Comparison of ENCODE assay signal across 14 mouse cellular contexts in the genomic region with DNA sequence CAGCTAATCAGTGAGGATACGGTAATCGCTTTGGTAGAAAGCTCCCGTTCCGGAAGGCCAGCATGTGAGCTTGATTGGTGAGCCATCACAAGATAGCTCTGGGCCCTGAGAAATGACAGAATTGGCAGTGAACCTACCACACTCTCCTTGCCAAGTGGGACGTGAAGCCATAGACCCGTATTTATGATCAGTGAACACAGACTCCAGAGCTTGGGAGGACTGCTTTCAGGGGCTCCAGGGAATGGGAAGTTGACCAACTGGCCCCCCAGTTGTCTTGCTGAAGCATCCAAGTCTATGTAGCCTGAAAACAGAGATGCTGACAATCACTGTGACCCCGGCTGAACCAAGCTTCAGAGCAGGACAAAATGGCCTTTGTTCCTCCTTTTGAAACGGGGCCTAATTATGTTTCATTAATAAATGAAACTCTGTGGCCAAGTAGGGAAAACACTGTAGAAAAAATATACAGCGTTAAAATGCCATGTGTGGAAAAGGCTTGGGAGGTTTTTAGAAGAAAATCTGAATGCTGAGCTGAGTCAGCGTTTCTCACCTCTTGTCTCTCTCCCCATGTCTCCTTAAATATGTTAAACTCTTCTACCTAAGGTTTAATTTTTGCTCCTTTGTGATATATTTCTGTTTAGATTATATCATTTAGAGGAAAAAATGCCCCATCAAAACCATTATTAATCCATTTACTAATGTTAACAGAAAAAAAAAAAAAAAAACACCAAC.
DNase-seq lines count a peak whose midpoint lies in the region; ATAC-seq lines count a peak whose summit lies in the region.
"Had no signal": no experiment of that assay in that cellular context is flagged by ENCODE, and none has a peak within 500 bp of the region (broad histone marks: within the 10 kb centered on the region; RNA-seq: fewer than 3 reads in every experiment).

No protein-coding gene starts in this region.

- DNase-seq in heart, adult 8-10 months (ENCODE audit: low spot score) = peak; percentile 9
- no peak for DNase-seq in heart, postnatal 25 days (ENCODE audit: low spot score)
- peak; percentile 2 for DNase-seq in midbrain, embryonic 11.5 days (ENCODE audit: low spot score, missing footprints)
- peak; percentile 43 for DNase-seq in cerebellum, adult 11-12 months
- DNase-seq in retina, postnatal 1 day = peak; percentile 78
- DNase-seq in kidney, adult 8-10 months = no peak
- DNase-seq: kidney, postnatal 36 days; spleen, adult 18-20 months had no signal

- H3K27ac ChIP-seq in midbrain, embryonic 11.5 days (ENCODE audit: low read depth, low read length) = no peak overlapping the region
- no peak overlapping the region for H3K27ac ChIP-seq in midbrain, embryonic 16.5 days (ENCODE audit: low read length)
- H3K27ac ChIP-seq: embryonic facial prominence, embryonic 12.5 days; left cerebral cortex, adult 2 months; limb, embryonic 15.5 days; macrophage had no signal

- no peak overlapping the region for H3K4me3 ChIP-seq in midbrain, embryonic 11.5 days (ENCODE audit: low read depth, low read length)
- H3K4me3 ChIP-seq in midbrain, embryonic 16.5 days (ENCODE audit: low read depth, low read length) = no peak overlapping the region
- H3K4me3 ChIP-seq: embryonic facial prominence, embryonic 12.5 days; left cerebral cortex, adult 2 months; limb, embryonic 15.5 days had no signal

- no peak overlapping the region for H3K9ac ChIP-seq in midbrain, embryonic 11.5 days (ENCODE audit: low read length)
- H3K9ac ChIP-seq in midbrain, embryonic 16.5 days (ENCODE audit: low read depth, low read length) = no peak overlapping the region
- H3K9ac ChIP-seq: embryonic facial prominence, embryonic 12.5 days; limb, embryonic 15.5 days had no signal

- H3K9me3 ChIP-seq in midbrain, embryonic 11.5 days (ENCODE audit: control insufficient read depth, low read length) = no peaks in the 10 kb centered on the region
- no peaks in the 10 kb centered on the region for H3K9me3 ChIP-seq in midbrain, embryonic 16.5 days (replicated peaks; ENCODE audit: control insufficient read depth, low read length, poor library complexity, severe bottlenecking)
- H3K9me3 ChIP-seq: embryonic facial prominence, embryonic 12.5 days; limb, embryonic 15.5 days had no signal

- no peak overlapping the region for H3K4me2 ChIP-seq in midbrain, embryonic 11.5 days
- H3K4me2 ChIP-seq in midbrain, embryonic 16.5 days (ENCODE audit: low read length) = no peak overlapping the region
- H3K4me2 ChIP-seq: embryonic facial prominence, embryonic 12.5 days; limb, embryonic 15.5 days had no signal

- WGBS in midbrain, embryonic 11.5 days = 89% methylated on average over 10 of the region's 10 CpGs
- 81% methylated on average over 10 of the region's 10 CpGs for WGBS in midbrain, embryonic 16.5 days

- H3K27me3 ChIP-seq in midbrain, embryonic 11.5 days (ENCODE audit: control insufficient read depth, insufficient read depth, low read length) = no peaks in the 10 kb centered on the region
- H3K27me3 ChIP-seq in midbrain, embryonic 16.5 days (ENCODE audit: control insufficient read depth, insufficient read depth, low read depth, low read length) = no peaks in the 10 kb centered on the region
- H3K27me3 ChIP-seq: embryonic facial prominence, embryonic 12.5 days; limb, embryonic 15.5 days had no signal

- intact Hi-C loops in heart, postnatal 25 days (cut with DNase I) = no loop called here

- H3K4me1 ChIP-seq in midbrain, embryonic 11.5 days (ENCODE audit: control insufficient read depth, insufficient read depth, low read length) = no peaks in the 10 kb centered on the region
- no peaks in the 10 kb centered on the region for H3K4me1 ChIP-seq in midbrain, embryonic 16.5 days (ENCODE audit: control insufficient read depth, insufficient read depth, low read length)
- H3K4me1 ChIP-seq: embryonic facial prominence, embryonic 12.5 days; limb, embryonic 15.5 days had no signal

- no peaks in the 10 kb centered on the region for H3K36me3 ChIP-seq in midbrain, embryonic 11.5 days (ENCODE audit: control insufficient read depth, insufficient read depth, low read length)
- no peaks in the 10 kb centered on the region for H3K36me3 ChIP-seq in midbrain, embryonic 16.5 days (ENCODE audit: control insufficient read depth, insufficient read depth, low read length)
- H3K36me3 ChIP-seq: embryonic facial prominence, embryonic 12.5 days; limb, embryonic 15.5 days had no signal

- no peak for ATAC-seq in midbrain, embryonic 11.5 days (ENCODE audit: low FRiP score)
- ATAC-seq in midbrain, embryonic 16.5 days = no peak
- ATAC-seq: inflammation-experienced regulatory T-cells, adult 6 months had no signal

Comparison
In these comparisons a context has a peak if more than half of its experiments do, and no peak if none do; other contexts are left out.
1. DNase-seq: peak in heart, adult 8-10 months (single experiment), midbrain, embryonic 11.5 days (single experiment), cerebellum, adult 11-12 months (single experiment) and retina, postnatal 1 day (single experiment); none in heart, postnatal 25 days (single experiment) and kidney, adult 8-10 months (0 of 2).